Mouse (Mus musculus): ENCODE measurements around the gene Tvp23a. TPM values are rescaled to one million over a fixed set of nuclear protein-coding genes. Genes with fewer than 3 reads are reported as not detected.

Tvp23a gene
- polyA plus RNA-seq, 1 experiment from 2014 or later = 0.60 TPM

DNA sequence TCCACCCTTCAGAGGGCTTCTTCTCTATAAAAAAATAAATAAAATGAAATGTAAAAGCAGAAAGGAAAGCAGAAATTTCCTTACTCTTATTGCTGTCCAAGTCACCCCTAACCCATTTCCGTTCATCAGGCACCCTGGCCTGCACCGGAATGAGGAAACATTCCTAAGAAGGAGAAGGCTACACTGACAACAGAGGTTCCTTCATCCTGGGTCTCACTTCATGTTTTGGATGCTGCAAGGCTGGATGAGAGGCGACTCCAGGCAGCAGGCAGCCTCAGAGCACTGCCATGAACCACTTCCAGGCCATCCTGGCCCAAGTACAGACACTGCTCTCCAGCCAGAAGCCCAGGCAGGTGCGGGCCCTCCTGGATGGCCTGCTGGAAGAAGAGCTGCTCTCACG is 32.7 kb upstream of the Tvp23a start, which contains the start of gene Ciita:
TSS of gene Ciita (plus strand) at position 203 of the 400 bp plus-strand sequence.
- Histone ChIP-seq H3K27me3 (no peaks in the 10 kb centered on the region), H3K27ac (replicated peaks) (no peak within 1 kb of the TSS), H3K4me2 (no peak within 1 kb of the TSS), H3K4me1 (replicated peaks) (no peaks in the 10 kb centered on the region), H3K36me3 (replicated peaks) (no peaks in the 10 kb centered on the region), H3K9ac (no peak within 1 kb of the TSS), H3K4me3 (replicated peaks) (no peak within 1 kb of the TSS), H3K9me3 (replicated peaks) (no peaks in the 10 kb centered on the region)
- no peak for ATAC-seq (ENCODE audit: insufficient read depth)
- 46% methylated on average over 5 of the region's 5 CpGs for WGBS (ENCODE audit: insufficient replicate concordance)

DNA sequence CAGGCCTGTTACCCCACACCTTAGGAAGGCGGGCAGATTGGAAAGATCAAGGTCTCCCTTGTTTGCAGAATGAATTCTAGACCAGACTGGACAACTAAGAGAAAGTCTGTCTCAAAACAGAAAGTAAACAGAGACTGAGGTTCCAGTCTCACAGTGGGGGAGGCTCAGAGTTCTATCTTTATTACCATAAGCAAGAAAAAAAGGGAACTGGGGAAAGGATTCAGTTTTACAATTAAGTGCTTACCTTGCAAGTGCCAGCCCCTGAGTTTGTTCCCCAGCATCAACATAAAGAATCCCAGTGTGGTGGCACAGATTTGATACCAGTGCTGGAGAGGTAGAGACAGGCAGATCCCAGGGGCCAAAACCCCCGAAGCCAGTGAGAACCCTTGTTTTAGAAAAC is 28.8 kb upstream of the Tvp23a start:
- H3K9me3 ChIP-seq (replicated peaks) = no peaks in the 10 kb centered on the region
- no peaks in the 10 kb centered on the region for H3K36me3 ChIP-seq (replicated peaks)
- H3K9ac ChIP-seq = no peak overlapping the region
- H3K4me1 ChIP-seq (replicated peaks) = no peaks in the 10 kb centered on the region
- WGBS (ENCODE audit: insufficient replicate concordance) = 39% methylated on average over 2 of the region's 2 CpGs
- H3K27ac ChIP-seq (replicated peaks) = no peak overlapping the region
- no peak overlapping the region for H3K4me2 ChIP-seq
- no peak for ATAC-seq (ENCODE audit: insufficient read depth)
- no peaks in the 10 kb centered on the region for H3K27me3 ChIP-seq
- no peak overlapping the region for H3K4me3 ChIP-seq (replicated peaks)

DNA sequence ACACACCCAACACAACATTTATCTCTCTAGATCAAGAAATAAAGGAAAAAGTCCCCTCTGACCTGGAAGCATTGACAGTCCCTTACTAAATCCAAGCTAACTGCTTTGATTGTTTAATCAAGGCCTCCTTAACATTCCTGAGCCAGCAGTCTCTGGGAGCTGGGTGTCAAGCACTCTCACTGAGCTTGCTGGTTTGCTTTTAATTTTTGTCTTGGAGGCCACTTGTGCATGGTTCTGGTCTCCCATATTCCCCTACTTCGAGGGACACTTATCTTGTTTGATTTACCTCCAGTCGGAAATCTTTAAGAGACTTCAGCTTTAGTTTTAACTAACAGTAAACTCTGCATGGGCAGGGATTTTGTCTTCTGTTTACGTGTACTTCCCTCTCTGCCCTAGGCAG is 27.8 kb upstream of the Tvp23a start:
- H3K4me2 ChIP-seq = no peak overlapping the region
- H3K9me3 ChIP-seq (replicated peaks) = no peaks in the 10 kb centered on the region
- no peak overlapping the region for H3K27ac ChIP-seq (replicated peaks)
- no peaks in the 10 kb centered on the region for H3K4me1 ChIP-seq (replicated peaks)
- WGBS (ENCODE audit: insufficient replicate concordance) = 41% methylated on average over 3 of the region's 3 CpGs
- no peak overlapping the region for H3K9ac ChIP-seq
- ATAC-seq (ENCODE audit: insufficient read depth) = no peak
- no peaks in the 10 kb centered on the region for H3K27me3 ChIP-seq
- no peaks in the 10 kb centered on the region for H3K36me3 ChIP-seq (replicated peaks)
- no peak overlapping the region for H3K4me3 ChIP-seq (replicated peaks)

- 62% methylated on average over 3 of the region's 3 CpGs for WGBS (ENCODE audit: insufficient replicate concordance)
- H3K36me3 ChIP-seq (replicated peaks) = no peaks in the 10 kb centered on the region
- no peak overlapping the region for H3K9ac ChIP-seq
- no peak for ATAC-seq (ENCODE audit: insufficient read depth)
- no peak overlapping the region for H3K4me2 ChIP-seq
- no peak overlapping the region for H3K27ac ChIP-seq (replicated peaks)
- no peaks in the 10 kb centered on the region for H3K27me3 ChIP-seq
- H3K4me3 ChIP-seq (replicated peaks) = no peak overlapping the region
- H3K4me1 ChIP-seq (replicated peaks) = no peaks in the 10 kb centered on the region
- no peaks in the 10 kb centered on the region for H3K9me3 ChIP-seq (replicated peaks)
Measured at GRCm38 (mm10) chr16:10471950-10472349, 24.8 kb upstream of the Tvp23a start.

GRCm38 (mm10) chr16:10468201-10468600 is 21.0 kb upstream of the Tvp23a start:
- ATAC-seq (ENCODE audit: insufficient read depth) = no peak
- H3K9ac ChIP-seq = no peak overlapping the region
- no peak overlapping the region for H3K27ac ChIP-seq (replicated peaks)
- H3K4me2 ChIP-seq = no peak overlapping the region
- 66% methylated on average over 1 of the region's 1 CpGs for WGBS (ENCODE audit: insufficient replicate concordance)
- H3K36me3 ChIP-seq (replicated peaks) = no peaks in the 10 kb centered on the region
- H3K27me3 ChIP-seq = no peaks in the 10 kb centered on the region
- no peaks in the 10 kb centered on the region for H3K9me3 ChIP-seq (replicated peaks)
- no peaks in the 10 kb centered on the region for H3K4me1 ChIP-seq (replicated peaks)
- H3K4me3 ChIP-seq (replicated peaks) = no peak overlapping the region

DNA sequence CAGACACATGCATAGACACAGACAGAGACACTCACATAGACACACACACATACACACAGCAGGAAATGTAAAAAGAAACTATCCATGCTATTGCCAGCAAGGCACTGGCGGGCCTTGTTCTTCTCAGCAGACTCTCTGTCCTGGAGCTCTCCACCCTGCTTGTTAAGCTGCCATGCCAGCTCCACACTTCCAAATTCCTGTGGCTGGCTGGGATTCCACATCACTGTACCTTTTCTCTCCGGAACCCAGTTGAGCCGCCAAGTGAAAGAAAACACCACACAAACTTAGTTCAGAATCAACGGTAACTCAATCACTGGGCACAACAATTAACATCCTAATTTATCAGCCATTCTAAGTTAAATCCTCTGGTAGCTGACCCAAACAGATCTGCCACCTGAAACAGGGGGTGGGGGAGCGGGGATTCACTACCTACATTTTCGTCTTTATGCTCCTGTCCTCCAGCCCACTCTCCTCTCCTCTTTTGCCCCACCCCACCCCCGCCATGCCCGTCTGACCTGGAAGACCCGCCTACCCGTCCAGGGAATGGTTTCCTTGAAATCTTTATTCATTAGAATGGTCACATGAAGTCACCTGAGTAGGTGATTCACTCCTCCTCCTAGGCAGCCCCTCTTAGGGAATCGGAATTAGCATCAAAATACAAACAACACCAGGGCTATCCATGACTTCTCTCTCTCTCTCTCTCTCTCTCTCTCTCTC is 20.4 kb upstream of the Tvp23a start:
- Histone ChIP-seq H3K36me3 (replicated peaks) (no peaks in the 10 kb centered on the region), H3K9ac (no peak overlapping the region), H3K4me3 (replicated peaks) (no peak overlapping the region), H3K9me3 (replicated peaks) (no peaks in the 10 kb centered on the region), H3K4me1 (replicated peaks) (no peaks in the 10 kb centered on the region), H3K27ac (replicated peaks) (no peak overlapping the region), H3K27me3 (no peaks in the 10 kb centered on the region), H3K4me2 (no peak overlapping the region)
- WGBS (ENCODE audit: insufficient replicate concordance) = 37% methylated on average over 11 of the region's 11 CpGs
- no peak for ATAC-seq (ENCODE audit: insufficient read depth)

- no peaks in the 10 kb centered on the region for H3K9me3 ChIP-seq (replicated peaks)
- 16% methylated on average over 4 of the region's 4 CpGs for WGBS (ENCODE audit: insufficient replicate concordance)
- no peak overlapping the region for H3K9ac ChIP-seq
- H3K36me3 ChIP-seq (replicated peaks) = no peaks in the 10 kb centered on the region
- no peak overlapping the region for H3K4me3 ChIP-seq (replicated peaks)
- no peaks in the 10 kb centered on the region for H3K4me1 ChIP-seq (replicated peaks)
- H3K4me2 ChIP-seq = no peak overlapping the region
- ATAC-seq (ENCODE audit: insufficient read depth) = no peak
- H3K27ac ChIP-seq (replicated peaks) = no peak overlapping the region
- no peaks in the 10 kb centered on the region for H3K27me3 ChIP-seq
Measured at GRCm38 (mm10) chr16:10465011-10465681, 18.0 kb upstream of the Tvp23a start.

DNA sequence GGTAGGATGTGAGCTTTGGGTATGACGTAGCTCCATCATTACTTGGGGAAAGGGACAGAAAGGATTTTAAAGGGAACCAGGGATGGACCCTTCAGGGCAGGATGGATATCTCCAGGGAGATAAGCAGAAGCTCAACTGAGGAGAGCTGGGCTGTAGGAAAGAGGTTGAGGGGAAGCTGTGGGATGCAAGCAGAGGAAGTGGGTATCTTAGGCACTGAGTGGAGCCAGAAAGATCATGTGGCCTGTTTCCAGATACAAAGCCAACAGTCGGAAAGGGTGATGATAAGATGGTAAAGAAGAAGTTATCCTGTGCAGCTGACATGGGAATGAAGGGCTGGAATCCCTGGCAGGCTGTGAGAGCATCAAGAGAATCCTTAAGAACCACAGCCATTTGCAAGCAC is 14.0 kb upstream of the Tvp23a start:
- no peak overlapping the region for H3K9ac ChIP-seq
- WGBS (ENCODE audit: insufficient replicate concordance) = 40% methylated on average over 2 of the region's 2 CpGs
- H3K4me1 ChIP-seq (replicated peaks) = no peaks in the 10 kb centered on the region
- H3K36me3 ChIP-seq (replicated peaks) = no peaks in the 10 kb centered on the region
- H3K27ac ChIP-seq (replicated peaks) = no peak overlapping the region
- ATAC-seq (ENCODE audit: insufficient read depth) = no peak
- no peak overlapping the region for H3K4me2 ChIP-seq
- H3K27me3 ChIP-seq = no peaks in the 10 kb centered on the region
- no peaks in the 10 kb centered on the region for H3K9me3 ChIP-seq (replicated peaks)
- H3K4me3 ChIP-seq (replicated peaks) = no peak overlapping the region

DNA sequence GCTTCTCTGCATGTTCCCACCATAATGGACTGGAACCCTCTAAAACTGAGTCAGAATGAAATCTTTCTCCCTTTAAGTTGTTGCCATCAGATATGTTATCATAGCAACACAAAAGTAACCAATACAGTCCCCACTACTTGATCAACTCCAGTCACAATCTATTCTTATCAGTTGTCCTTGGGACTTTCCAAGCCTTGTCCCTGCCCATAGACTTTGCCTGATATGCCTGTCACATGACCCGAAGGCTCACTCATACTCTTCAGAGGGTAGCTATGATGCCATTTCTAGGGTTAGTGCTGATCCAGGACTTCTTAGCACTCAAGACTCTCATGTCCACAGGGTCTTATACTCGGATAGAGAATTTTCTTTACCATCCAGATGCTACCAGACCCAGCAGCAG is 13.0 kb upstream of the Tvp23a start:
- 32% methylated on average over 2 of the region's 2 CpGs for WGBS (ENCODE audit: insufficient replicate concordance)
- no peak overlapping the region for H3K4me3 ChIP-seq (replicated peaks)
- H3K27ac ChIP-seq (replicated peaks) = no peak overlapping the region
- H3K27me3 ChIP-seq = no peaks in the 10 kb centered on the region
- H3K9ac ChIP-seq = no peak overlapping the region
- H3K4me1 ChIP-seq (replicated peaks) = no peaks in the 10 kb centered on the region
- ATAC-seq (ENCODE audit: insufficient read depth) = no peak
- H3K36me3 ChIP-seq (replicated peaks) = no peaks in the 10 kb centered on the region
- H3K9me3 ChIP-seq (replicated peaks) = no peaks in the 10 kb centered on the region
- no peak overlapping the region for H3K4me2 ChIP-seq

DNA sequence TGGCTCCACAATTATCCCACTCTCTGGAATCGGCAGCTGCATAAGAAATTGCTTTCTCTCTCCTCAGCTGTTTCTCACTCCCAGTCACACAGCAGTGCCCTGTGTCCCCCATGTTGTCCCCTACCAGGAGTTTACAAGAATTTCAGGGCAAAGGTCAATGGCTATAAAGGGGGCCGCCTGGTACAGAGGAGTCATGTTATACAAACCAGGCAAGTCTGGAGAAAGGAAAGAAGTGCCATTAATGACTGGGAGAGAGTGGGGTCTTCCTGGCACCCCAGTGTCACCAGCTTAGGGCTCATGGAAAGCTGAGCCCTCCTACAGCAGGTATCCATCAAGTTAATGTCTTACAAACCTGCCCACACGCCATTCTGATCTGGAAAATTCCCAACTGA is 7.4 kb upstream of the Tvp23a start:
- Histone ChIP-seq H3K27me3 (no peaks in the 10 kb centered on the region), H3K9ac (no peak overlapping the region), H3K27ac (replicated peaks) (no peak overlapping the region), H3K4me2 (no peak overlapping the region), H3K4me1 (replicated peaks) (peaks cover 8% of the 10 kb centered on the region; the same call in 1 of the 2 replicates), H3K36me3 (replicated peaks) (no peaks in the 10 kb centered on the region), H3K9me3 (replicated peaks) (no peaks in the 10 kb centered on the region), H3K4me3 (replicated peaks) (no peak overlapping the region)
- ATAC-seq (ENCODE audit: insufficient read depth) = no peak
- 35% methylated on average over 3 of the region's 3 CpGs for WGBS (ENCODE audit: insufficient replicate concordance)

- Histone ChIP-seq H3K36me3 (replicated peaks) (no peaks in the 10 kb centered on the region), H3K4me3 (replicated peaks) (no peak overlapping the region), H3K9ac (no peak overlapping the region), H3K4me2 (no peak overlapping the region), H3K9me3 (replicated peaks) (no peaks in the 10 kb centered on the region), H3K4me1 (replicated peaks) (peaks cover 8% of the 10 kb centered on the region; the same call in 1 of the 2 replicates), H3K27me3 (no peaks in the 10 kb centered on the region), H3K27ac (replicated peaks) (no peak overlapping the region)
- 50% methylated on average over 6 of the region's 6 CpGs for WGBS (ENCODE audit: insufficient replicate concordance)
- ATAC-seq (ENCODE audit: insufficient read depth) = no peak
Measured at GRCm38 (mm10) chr16:10453872-10454582, 6.9 kb upstream of the Tvp23a start.
